Mouse (Mus musculus) CH12.LX (cell line): ENCODE measurements at regions not wholly inside any gene's neighbourhood (a gene's known extent, or its start where the extent isn't known, plus 50 kb on each side); places are given as distances from the start of the nearest gene placed in this dataset.

Experiments used
- DNase-seq: peaks from one replicate; pipeline ENCODE4 v3.0.0-alpha.2; 2013; ENCODE audit errors: extremely low read depth
- H3K27ac ChIP-seq: 2 replicates; pipeline ENCODE4 v1.5.1; 2012; ENCODE audit warnings: low read depth, mild to moderate bottlenecking, control low read depth, moderate library complexity; ENCODE audit not compliant: insufficient read depth
- H3K27me3 ChIP-seq: replicated peaks from 2 replicates; pipeline ENCODE3; 2012; ENCODE audit warnings: inconsistent platforms
- H3K36me3 ChIP-seq, 2 experiments: replicated peaks in 1 of 2; 2 replicates each; pipeline versions ENCODE3 to v1.6.1; 2012; ENCODE audit warnings: inconsistent platforms in 1 of 2, low read length in 1 of 2, mild to moderate bottlenecking in 1 of 2, mixed read lengths in 1 of 2, moderate library complexity in 1 of 2; ENCODE audit not compliant: control insufficient read depth in 1 of 2, insufficient read depth in 1 of 2
- H3K4me1 ChIP-seq, 2 experiments: 2 replicates each; pipeline ENCODE4 v1.6.1; 2012; ENCODE audit warnings: inconsistent platforms in 1 of 2, moderate library complexity in 1 of 2; ENCODE audit not compliant: insufficient read depth in 2 of 2, control insufficient read depth in 1 of 2
- H3K4me2 ChIP-seq: 2 replicates; pipeline ENCODE4 v1.6.1; 2012; ENCODE audit warnings: low read depth, mild to moderate bottlenecking, control low read depth; ENCODE audit not compliant: poor library complexity, insufficient read depth, severe bottlenecking
- H3K4me3 ChIP-seq, 3 experiments: fragments of 150-350 bp in 1 of 3; sonication (generic) in 1 of 3; replicated peaks in 1 of 3; 2 replicates each; pipeline versions ENCODE3 to v1.5.1; 2011 to 2012; ENCODE audit warnings: low read depth in 2 of 3, low read length in 2 of 3, mild to moderate bottlenecking in 2 of 3, moderate library complexity in 2 of 3, control low read depth in 1 of 3, improper control_type of control experiment in 1 of 3, inconsistent platforms in 1 of 3, mixed read lengths in 1 of 3; ENCODE audit not compliant: poor library complexity in 1 of 3
- H3K79me2 ChIP-seq: replicated peaks from 2 replicates; pipeline ENCODE4 v1.6.1; 2012; ENCODE audit warnings: mild to moderate bottlenecking, moderate library complexity; ENCODE audit not compliant: control insufficient read depth, poor library complexity, insufficient read depth, severe bottlenecking; ENCODE audit errors: extremely low read depth
- H3K9ac ChIP-seq: 2 replicates; pipeline ENCODE4 v1.6.1; 2012; ENCODE audit warnings: low read depth, mild to moderate bottlenecking, control low read depth, moderate library complexity; ENCODE audit not compliant: insufficient read depth
- H3K9me3 ChIP-seq: replicated peaks from 2 replicates; pipeline ENCODE3; 2012; ENCODE audit warnings: low read length, inconsistent platforms, mixed read lengths
- BHLHE40 ChIP-seq: IDR thresholded peaks from 2 replicates; pipeline ENCODE4 v1.6.1; 2011; ENCODE audit warnings: mild to moderate bottlenecking, low read depth, low read length, improper control_type of control experiment
- CHD2 ChIP-seq: IDR thresholded peaks from 2 replicates; pipeline ENCODE4 v1.6.1; 2011; ENCODE audit warnings: low read length, improper control_type of control experiment
- CTCF ChIP-seq, 2 experiments: IDR thresholded peaks in 1 of 2; conservative IDR thresholded peaks in 1 of 2; 2 replicates each; pipeline ENCODE4 v1.5.1; 2011 to 2012; ENCODE audit warnings: low read depth in 2 of 2, low read length in 2 of 2, improper control_type of control experiment in 1 of 2, inconsistent platforms in 1 of 2, mild to moderate bottlenecking in 1 of 2, moderate library complexity in 1 of 2
- ETS1 ChIP-seq: conservative IDR thresholded peaks from 2 replicates; pipeline ENCODE4 v1.6.1; 2012; ENCODE audit warnings: low read depth, mild to moderate bottlenecking, inconsistent platforms, low read length, improper control_type of control experiment, moderate library complexity
- HCFC1 ChIP-seq: IDR thresholded peaks from 2 replicates; pipeline ENCODE4 v1.6.1; 2012; ENCODE audit warnings: low read depth, mild to moderate bottlenecking, inconsistent platforms, low read length, improper control_type of control experiment
- IRF4 ChIP-seq: IDR thresholded peaks from 2 replicates; pipeline ENCODE4 v1.6.1; 2014; ENCODE audit warnings: low read depth, mild to moderate bottlenecking, inconsistent platforms, low read length, improper control_type of control experiment
- JUND ChIP-seq: conservative IDR thresholded peaks from 2 replicates; pipeline ENCODE4 v1.6.1; 2011; ENCODE audit warnings: low read depth, low read length, improper control_type of control experiment
- KAT2A ChIP-seq: IDR thresholded peaks from 2 replicates; pipeline ENCODE4 v1.6.1; 2012; ENCODE audit warnings: low read length, improper control_type of control experiment, inconsistent platforms; ENCODE audit not compliant: insufficient replicate concordance
- MAFK ChIP-seq: IDR thresholded peaks from 2 replicates; pipeline ENCODE4 v1.6.1; 2011; ENCODE audit warnings: low read length, improper control_type of control experiment; ENCODE audit not compliant: insufficient replicate concordance
- MAX ChIP-seq: IDR thresholded peaks from 2 replicates; pipeline ENCODE4 v1.6.1; 2011; ENCODE audit warnings: low read length, improper control_type of control experiment
- MAZ ChIP-seq: IDR thresholded peaks from 2 replicates; pipeline ENCODE4 v1.6.1; 2012; ENCODE audit warnings: low read depth, mild to moderate bottlenecking, inconsistent platforms, low read length, improper control_type of control experiment, moderate library complexity
- MXI1 ChIP-seq: IDR thresholded peaks from 2 replicates; pipeline ENCODE4 v1.6.1; 2011; ENCODE audit warnings: mild to moderate bottlenecking, low read depth, low read length, improper control_type of control experiment
- NELFE ChIP-seq: IDR thresholded peaks from 2 replicates; pipeline ENCODE4 v1.6.1; 2011; ENCODE audit warnings: low read depth, low read length, improper control_type of control experiment
- NRF1 ChIP-seq: IDR thresholded peaks from 2 replicates; pipeline ENCODE4 v1.6.1; 2014; ENCODE audit warnings: low read depth, mild to moderate bottlenecking, inconsistent platforms, low read length, improper control_type of control experiment, moderate library complexity
- POLR2AphosphoS2 ChIP-seq: IDR thresholded peaks from 2 replicates; pipeline ENCODE4 v1.6.1; 2011; ENCODE audit warnings: low read depth, low read length, improper control_type of control experiment
- RAD21 ChIP-seq: IDR thresholded peaks from 2 replicates; pipeline ENCODE4 v1.6.1; 2011; ENCODE audit warnings: low read depth, mild to moderate bottlenecking, low read length, improper control_type of control experiment, moderate library complexity
- RCOR1 ChIP-seq: conservative IDR thresholded peaks from 2 replicates; pipeline ENCODE4 v1.6.1; 2012; ENCODE audit warnings: low read depth, mild to moderate bottlenecking, inconsistent platforms, low read length, improper control_type of control experiment
- SIN3A ChIP-seq: IDR thresholded peaks from 2 replicates; pipeline ENCODE4 v1.6.1; 2012; ENCODE audit warnings: low read length, improper control_type of control experiment, inconsistent platforms
- SMC3 ChIP-seq: IDR thresholded peaks from 2 replicates; pipeline ENCODE4 v1.6.1; 2011; ENCODE audit warnings: low read depth, low read length, improper control_type of control experiment
- TBP ChIP-seq: conservative IDR thresholded peaks from 2 replicates; pipeline ENCODE4 v1.6.1; 2011; ENCODE audit warnings: low read depth, low read length, improper control_type of control experiment
- TCF12 ChIP-seq: IDR thresholded peaks from 2 replicates; pipeline ENCODE4 v1.6.1; 2014; ENCODE audit warnings: low read depth, mild to moderate bottlenecking, inconsistent platforms, low read length, improper control_type of control experiment
- UBTF ChIP-seq: IDR thresholded peaks from 2 replicates; pipeline ENCODE4 v1.6.1; 2012; ENCODE audit warnings: low read depth, mild to moderate bottlenecking, inconsistent platforms, low read length, improper control_type of control experiment, moderate library complexity
- USF1 ChIP-seq: IDR thresholded peaks from 2 replicates; pipeline ENCODE4 v1.6.1; 2014; ENCODE audit warnings: low read depth, mild to moderate bottlenecking, inconsistent platforms, low read length, improper control_type of control experiment
- USF2 ChIP-seq: conservative IDR thresholded peaks from 2 replicates; pipeline ENCODE4 v1.6.1; 2011; ENCODE audit warnings: low read depth, low read length, improper control_type of control experiment
- ZC3H11A ChIP-seq: IDR thresholded peaks from 2 replicates; pipeline ENCODE4 v1.6.1; 2012; ENCODE audit warnings: low read depth, mild to moderate bottlenecking, inconsistent platforms, low read length, improper control_type of control experiment
- ZKSCAN1 ChIP-seq: IDR thresholded peaks from 2 replicates; pipeline ENCODE4 v1.6.1; 2012; ENCODE audit warnings: low read depth, inconsistent platforms, low read length, improper control_type of control experiment, borderline replicate concordance
- dilution Hi-C: fragments of 300-500 bp; cut with MboI; formaldehyde crosslinking; loops from 2 replicates; pipeline ENCODE4 v1.14.3; 2020; ENCODE audit warnings: low sequenced_read_pairs; ENCODE audit not compliant: extremely low pct_unique_long_range_greater_than_20kb, extremely low pct_ligation_motif_present
- in situ Hi-C: fragments of 300-500 bp; cut with MboI; formaldehyde crosslinking; loops from 3 replicates; pipeline ENCODE4 v1.14.3; 2019; ENCODE audit warnings: low sequenced_read_pairs, low pct_ligation_motif_present, low pct_unique_long_range_greater_than_20kb, mixed read lengths

- H3K4me3 ChIP-seq, result no peak overlapping the region
- no peak overlapping the region for H3K9ac ChIP-seq
- no peaks in the 10 kb centered on the region for H3K27me3 ChIP-seq
- in situ Hi-C loops (no loop called here), dilution Hi-C loops (no loop called here)
- no peaks in the 10 kb centered on the region for H3K9me3 ChIP-seq
- H3K27ac ChIP-seq, result no peak overlapping the region
- H3K36me3 ChIP-seq, result no peaks in the 10 kb centered on the region
- H3K4me1 ChIP-seq, result peaks cover 0 to 18% of the 10 kb centered on the region in 2 experiments; a peak in 2 of 4 replicates
- no peaks in the 10 kb centered on the region for H3K79me2 ChIP-seq
- TF ChIP-seq BHLHE40 (no peak), CHD2 (no peak), ETS1 (no peak), SMC3 (no peak), MAZ (no peak), UBTF (no peak), TBP (no peak), CTCF (conservative IDR thresholded peaks at IDR 0.05 in 1 of 2, IDR thresholded peaks at IDR 0.05 in 1 of 2; ENCODE audit: low read depth in 2 of 2, low read length in 2 of 2) (no peak)
- TF ChIP-seq, all 38 proteins: peak for 0
- no peak for DNase-seq
- no peak overlapping the region for H3K4me2 ChIP-seq
These were observed 464.9 kb downstream of the Kcnj2 start for GRCm38 (mm10) chr11:111530912-111531311.

GRCm38 (mm10) chr11:111532457-111532856 is 466.5 kb downstream of the Kcnj2 start:
- Histone ChIP-seq H3K4me2 (no peak overlapping the region), H3K9me3 (no peaks in the 10 kb centered on the region), H3K79me2 (no peaks in the 10 kb centered on the region), H3K27me3 (no peaks in the 10 kb centered on the region), H3K27ac (no peak overlapping the region), H3K4me1 (peaks cover 0 to 9% of the 10 kb centered on the region in 2 experiments; a peak in 2 of 4 replicates), H3K36me3 (no peaks in the 10 kb centered on the region), H3K4me3 (no peak overlapping the region), H3K9ac (no peak overlapping the region)
- in situ Hi-C loops, result no loop called here
- TF ChIP-seq TBP (no peak), KAT2A (no peak), MAZ (no peak), NRF1 (no peak), POLR2AphosphoS2 (no peak), USF1 (no peak), MAFK (no peak), ZKSCAN1 (no peak), USF2 (no peak), NELFE (no peak), MAX (no peak), ZC3H11A (no peak), CTCF (conservative IDR thresholded peaks at IDR 0.05 in 1 of 2, IDR thresholded peaks at IDR 0.05 in 1 of 2; ENCODE audit: low read depth in 2 of 2, low read length in 2 of 2) (peak; percentile 46 to 69; a peak in 3 of 4 replicates), SIN3A (no peak), TCF12 (no peak), HCFC1 (no peak), CHD2 (no peak), RCOR1 (no peak), SMC3 (peak; percentile 42; the same call in 1 of the 2 replicates), RAD21 (peak; percentile 68), IRF4 (no peak), JUND (no peak), MXI1 (no peak)
- DNase-seq, result peak; percentile 49
- dilution Hi-C loops, result no loop called here
